In genomic region chr13:47201962-47202624, GRCm38 (mm10) we compare ENCODE assay signal across 8 mouse cellular contexts.
DNase-seq lines count a peak whose midpoint lies in the region; ATAC-seq and TF ChIP-seq lines count a peak whose summit lies in the region.
"Had no signal": no experiment of that assay in that cellular context is flagged by ENCODE, and none has a peak within 500 bp of the region (broad histone marks: within the 10 kb centered on the region; RNA-seq: fewer than 3 reads in every experiment).

No protein-coding gene starts in this region.

- no peaks in the 10 kb centered on the region for H3K27me3 ChIP-seq in hindbrain, postnatal 0 days (ENCODE audit: insufficient read depth, low read length)
- 0 out of 2 replicates have a peak, but pooled peaks cover 3% of the 10 kb centered on the region for H3K27me3 ChIP-seq in hindbrain, embryonic 10.5 days (ENCODE audit: insufficient read depth, poor library complexity, severe bottlenecking)
- H3K27me3 ChIP-seq: hindbrain, embryonic 15.5 days had no signal

- TF ChIP-seq CTCF in hindbrain, postnatal 0 days (IDR thresholded peaks at IDR 0.05; ENCODE audit: low read depth): no peak

- H3K4me3 ChIP-seq in hindbrain, postnatal 0 days (ENCODE audit: low read length): no peak overlapping the region
- H3K4me3 ChIP-seq in hindbrain, embryonic 10.5 days: no peak overlapping the region
- H3K4me3 ChIP-seq: hindbrain, embryonic 15.5 days had no signal

- peak; percentile 25 for DNase-seq in hindbrain, postnatal 0 days (ENCODE audit: low spot score)
- DNase-seq in hindbrain, embryonic 10.5 days (ENCODE audit: low spot score): no peak
- DNase-seq in adrenal gland, postnatal 14 days: peak; percentile 85
- peak; percentile 70 to 77 for DNase-seq in heart, adult 9 months (ENCODE audit: low spot score in 2 of 2)
- DNase-seq in lung, postnatal 36 days: peak; percentile 62
- DNase-seq in spleen, postnatal 10 days (ENCODE audit: low spot score in 2 of 2): no peak
- DNase-seq in right cerebral cortex, postnatal 36 days (ENCODE audit: low spot score in 2 of 2): no peak

- H3K4me1 ChIP-seq in hindbrain, postnatal 0 days (ENCODE audit: insufficient read depth, low read length): no peaks in the 10 kb centered on the region
- peaks cover 11% of the 10 kb centered on the region for H3K4me1 ChIP-seq in hindbrain, embryonic 10.5 days (replicated peaks)
- H3K4me1 ChIP-seq: hindbrain, embryonic 15.5 days had no signal

- peaks cover 5% of the 10 kb centered on the region; the same call in 1 of the 2 replicates for H3K9me3 ChIP-seq in hindbrain, postnatal 0 days (ENCODE audit: low read length)
- peaks cover 8% of the 10 kb centered on the region; the same call in 1 of the 2 replicates for H3K9me3 ChIP-seq in hindbrain, embryonic 10.5 days
- H3K9me3 ChIP-seq: hindbrain, embryonic 15.5 days had no signal

- no peak overlapping the region for H3K4me2 ChIP-seq in hindbrain, postnatal 0 days (ENCODE audit: low read depth, low read length)
- H3K4me2 ChIP-seq: hindbrain, embryonic 15.5 days had no signal

- no peak for ATAC-seq in hindbrain, postnatal 0 days

- H3K27ac ChIP-seq in hindbrain, postnatal 0 days: 0 out of 2 replicates have a peak overlapping the region, but pooled peaks have one; percentile 1
- no peak overlapping the region for H3K27ac ChIP-seq in hindbrain, embryonic 10.5 days
- H3K27ac ChIP-seq: hindbrain, embryonic 15.5 days had no signal

- H3K36me3 ChIP-seq in hindbrain, postnatal 0 days (ENCODE audit: insufficient read depth, low read length): no peaks in the 10 kb centered on the region
- no peaks in the 10 kb centered on the region; the same call in 1 of the 2 replicates for H3K36me3 ChIP-seq in hindbrain, embryonic 10.5 days
- H3K36me3 ChIP-seq: hindbrain, embryonic 15.5 days had no signal

- H3K9ac ChIP-seq in hindbrain, postnatal 0 days (replicated peaks; ENCODE audit: low read length): no peak overlapping the region
- H3K9ac ChIP-seq: hindbrain, embryonic 15.5 days had no signal

- 55% methylated on average over 13 of the region's 13 CpGs for WGBS in hindbrain, postnatal 0 days
- 72% methylated on average over 13 of the region's 13 CpGs for WGBS in hindbrain, embryonic 10.5 days

Comparison
In these comparisons a context has a peak if more than half of its experiments do, and no peak if none do; other contexts are left out.
1. DNase-seq: peak in hindbrain, postnatal 0 days (single experiment), adrenal gland, postnatal 14 days (single experiment), heart, adult 9 months (2 of 2) and lung, postnatal 36 days (single experiment); none in hindbrain, embryonic 10.5 days (single experiment), spleen, postnatal 10 days (0 of 2) and right cerebral cortex, postnatal 36 days (0 of 2).